Mouse (Mus musculus): ENCODE results near the gene Sec61a2. TPM values are rescaled to one million over a fixed set of nuclear protein-coding genes. Genes with fewer than 3 reads are reported as not detected.

Sec61a2 gene
- 48.0 and 48.3 TPM in 2 replicates for polyA plus RNA-seq (2015; fragmentation: Nextera tagmentation; extraction: Ambion mirVana)

- peak within 1 kb of the TSS; percentile 73 for H3K27ac ChIP-seq (ENCODE audit: low read length)
- H3K4me3 ChIP-seq (ENCODE audit: low read length): peak within 1 kb of the TSS; percentile 73
- under 1% methylated on average over 62 of the region's 62 CpGs for WGBS
These were observed at the start of gene Sec61a2 for GRCm38 (mm10) chr2:5894843-5895570. Sec61a2 (minus strand) TSS chr2:5895432.

GRCm38 (mm10) chr2:5943071-5943470, 47.8 kb upstream of the Sec61a2 start:
- no peak overlapping the region for H3K27ac ChIP-seq (ENCODE audit: low read length)
- H3K4me1 ChIP-seq (ENCODE audit: control insufficient read depth, insufficient read depth, low read length): no peaks in the 10 kb centered on the region
- H3K4me3 ChIP-seq (ENCODE audit: low read length): peak overlapping the region; percentile 68
- 29% methylated on average over 4 of the region's 4 CpGs for whole genome bisulfite sequencing
- ATAC-seq (replicated peaks; ENCODE audit: extremely low read depth, insufficient read depth, low FRiP score): no peak
- no peaks in the 10 kb centered on the region for H3K27me3 ChIP-seq (ENCODE audit: control insufficient read depth, insufficient read depth, low read length)
- H3K9ac ChIP-seq (ENCODE audit: low read length): peak overlapping the region; percentile 77
- H3K9me3 ChIP-seq (replicated peaks; ENCODE audit: control insufficient read depth, low read length): no peaks in the 10 kb centered on the region
- peak overlapping the region; percentile 94 for H3K4me2 ChIP-seq (ENCODE audit: low read depth, low read length)
- H3K36me3 ChIP-seq (ENCODE audit: control insufficient read depth, insufficient read depth): no peaks in the 10 kb centered on the region

More at GRCm38 (mm10) chr2:5894843-5895570, at the start of gene Sec61a2:
- Histone ChIP-seq H3K36me3 (ENCODE audit: control insufficient read depth, insufficient read depth) (0 out of 2 replicates have a peak, but pooled peaks cover 2% of the 10 kb centered on the region), H3K9me3 (replicated peaks; ENCODE audit: control insufficient read depth, low read length) (no peaks in the 10 kb centered on the region), H3K9ac (ENCODE audit: low read length) (peak within 1 kb of the TSS; percentile 88), H3K4me1 (ENCODE audit: control insufficient read depth, insufficient read depth, low read length) (peaks cover 6% of the 10 kb centered on the region; the same call in 1 of the 2 replicates), H3K4me2 (ENCODE audit: low read depth, low read length) (peak within 1 kb of the TSS; percentile 64), H3K27me3 (ENCODE audit: control insufficient read depth, insufficient read depth, low read length) (no peaks in the 10 kb centered on the region)
- ATAC-seq (replicated peaks; ENCODE audit: extremely low read depth, insufficient read depth, low FRiP score): peak; percentile 100

GRCm38 (mm10) chr2:5942416-5943032, 47.3 kb upstream of the Sec61a2 start, which contains the start of gene Dhtkd1:
Dhtkd1 (minus strand) TSS chr2:5942792.
- Histone ChIP-seq H3K9ac (ENCODE audit: low read length) (peak within 1 kb of the TSS; percentile 77), H3K27me3 (ENCODE audit: control insufficient read depth, insufficient read depth, low read length) (no peaks in the 10 kb centered on the region), H3K4me2 (ENCODE audit: low read depth, low read length) (peak within 1 kb of the TSS; percentile 94), H3K36me3 (ENCODE audit: control insufficient read depth, insufficient read depth) (no peaks in the 10 kb centered on the region), H3K4me3 (ENCODE audit: low read length) (peak within 1 kb of the TSS; percentile 68), H3K27ac (ENCODE audit: low read length) (no peak within 1 kb of the TSS), H3K9me3 (replicated peaks; ENCODE audit: control insufficient read depth, low read length) (no peaks in the 10 kb centered on the region), H3K4me1 (ENCODE audit: control insufficient read depth, insufficient read depth, low read length) (no peaks in the 10 kb centered on the region)
- ATAC-seq (replicated peaks; ENCODE audit: extremely low read depth, insufficient read depth, low FRiP score): peak; percentile 95
- under 1% methylated on average over 36 of the region's 36 CpGs for WGBS

GRCm38 (mm10) chr2:5941861-5942415, 46.7 kb upstream of the Sec61a2 start:
- H3K36me3 ChIP-seq (ENCODE audit: control insufficient read depth, insufficient read depth): no peaks in the 10 kb centered on the region
- peak overlapping the region; percentile 77 for H3K9ac ChIP-seq (ENCODE audit: low read length)
- H3K4me1 ChIP-seq (ENCODE audit: control insufficient read depth, insufficient read depth, low read length): no peaks in the 10 kb centered on the region
- H3K4me2 ChIP-seq (ENCODE audit: low read depth, low read length): peak overlapping the region; percentile 94
- H3K27ac ChIP-seq (ENCODE audit: low read length): no peak overlapping the region
- 58% methylated on average over 11 of the region's 11 CpGs for WGBS
- no peak for ATAC-seq (replicated peaks; ENCODE audit: extremely low read depth, insufficient read depth, low FRiP score)
- H3K27me3 ChIP-seq (ENCODE audit: control insufficient read depth, insufficient read depth, low read length): no peaks in the 10 kb centered on the region
- H3K9me3 ChIP-seq (replicated peaks; ENCODE audit: control insufficient read depth, low read length): no peaks in the 10 kb centered on the region
- peak overlapping the region; percentile 68 for H3K4me3 ChIP-seq (ENCODE audit: low read length)

GRCm38 (mm10) chr2:5940936-5941335, 45.7 kb upstream of the Sec61a2 start:
- WGBS: 90% methylated on average over 9 of the region's 9 CpGs
- H3K27ac ChIP-seq (ENCODE audit: low read length): no peak overlapping the region
- no peaks in the 10 kb centered on the region for H3K9me3 ChIP-seq (replicated peaks; ENCODE audit: control insufficient read depth, low read length)
- H3K4me3 ChIP-seq (ENCODE audit: low read length): no peak overlapping the region
- no peak for ATAC-seq (replicated peaks; ENCODE audit: extremely low read depth, insufficient read depth, low FRiP score)
- no peaks in the 10 kb centered on the region for H3K4me1 ChIP-seq (ENCODE audit: control insufficient read depth, insufficient read depth, low read length)
- no peaks in the 10 kb centered on the region for H3K27me3 ChIP-seq (ENCODE audit: control insufficient read depth, insufficient read depth, low read length)
- no peak overlapping the region for H3K4me2 ChIP-seq (ENCODE audit: low read depth, low read length)
- no peak overlapping the region for H3K9ac ChIP-seq (ENCODE audit: low read length)
- H3K36me3 ChIP-seq (ENCODE audit: control insufficient read depth, insufficient read depth): no peaks in the 10 kb centered on the region

- 87% methylated on average over 14 of the region's 14 CpGs for WGBS
- Histone ChIP-seq H3K9me3 (replicated peaks; ENCODE audit: control insufficient read depth, low read length) (no peaks in the 10 kb centered on the region), H3K27ac (ENCODE audit: low read length) (no peak overlapping the region), H3K4me3 (ENCODE audit: low read length) (no peak overlapping the region), H3K27me3 (ENCODE audit: control insufficient read depth, insufficient read depth, low read length) (no peaks in the 10 kb centered on the region), H3K4me2 (ENCODE audit: low read depth, low read length) (no peak overlapping the region), H3K4me1 (ENCODE audit: control insufficient read depth, insufficient read depth, low read length) (no peaks in the 10 kb centered on the region), H3K9ac (ENCODE audit: low read length) (no peak overlapping the region), H3K36me3 (ENCODE audit: control insufficient read depth, insufficient read depth) (no peaks in the 10 kb centered on the region)
- no peak for ATAC-seq (replicated peaks; ENCODE audit: extremely low read depth, insufficient read depth, low FRiP score)
These were observed 44.7 kb upstream of the Sec61a2 start for GRCm38 (mm10) chr2:5939911-5940310.

- H3K4me2 ChIP-seq (ENCODE audit: low read depth, low read length): no peak overlapping the region
- H3K36me3 ChIP-seq (ENCODE audit: control insufficient read depth, insufficient read depth): no peaks in the 10 kb centered on the region
- no peak overlapping the region for H3K9ac ChIP-seq (ENCODE audit: low read length)
- no peaks in the 10 kb centered on the region for H3K27me3 ChIP-seq (ENCODE audit: control insufficient read depth, insufficient read depth, low read length)
- no peak for ATAC-seq (replicated peaks; ENCODE audit: extremely low read depth, insufficient read depth, low FRiP score)
- H3K27ac ChIP-seq (ENCODE audit: low read length): no peak overlapping the region
- no peaks in the 10 kb centered on the region for H3K9me3 ChIP-seq (replicated peaks; ENCODE audit: control insufficient read depth, low read length)
- no peak overlapping the region for H3K4me3 ChIP-seq (ENCODE audit: low read length)
- WGBS: 81% methylated on average over 3 of the region's 3 CpGs
- H3K4me1 ChIP-seq (ENCODE audit: control insufficient read depth, insufficient read depth, low read length): no peaks in the 10 kb centered on the region
These were observed 44.1 kb upstream of the Sec61a2 start for GRCm38 (mm10) chr2:5939319-5939718.

- Histone ChIP-seq H3K4me3 (ENCODE audit: low read length) (no peak overlapping the region), H3K9ac (ENCODE audit: low read length) (no peak overlapping the region), H3K4me1 (ENCODE audit: control insufficient read depth, insufficient read depth, low read length) (no peaks in the 10 kb centered on the region), H3K27me3 (ENCODE audit: control insufficient read depth, insufficient read depth, low read length) (no peaks in the 10 kb centered on the region), H3K9me3 (replicated peaks; ENCODE audit: control insufficient read depth, low read length) (no peaks in the 10 kb centered on the region), H3K36me3 (ENCODE audit: control insufficient read depth, insufficient read depth) (no peaks in the 10 kb centered on the region), H3K27ac (ENCODE audit: low read length) (no peak overlapping the region), H3K4me2 (ENCODE audit: low read depth, low read length) (no peak overlapping the region)
- WGBS: 81% methylated on average over 4 of the region's 4 CpGs
- no peak for ATAC-seq (replicated peaks; ENCODE audit: extremely low read depth, insufficient read depth, low FRiP score)
These were observed 41.3 kb upstream of the Sec61a2 start for GRCm38 (mm10) chr2:5936550-5936949.

GRCm38 (mm10) chr2:5936068-5936467, 40.8 kb upstream of the Sec61a2 start:
- Histone ChIP-seq H3K9me3 (replicated peaks; ENCODE audit: control insufficient read depth, low read length) (no peaks in the 10 kb centered on the region), H3K9ac (ENCODE audit: low read length) (no peak overlapping the region), H3K4me1 (ENCODE audit: control insufficient read depth, insufficient read depth, low read length) (no peaks in the 10 kb centered on the region), H3K36me3 (ENCODE audit: control insufficient read depth, insufficient read depth) (no peaks in the 10 kb centered on the region), H3K27me3 (ENCODE audit: control insufficient read depth, insufficient read depth, low read length) (no peaks in the 10 kb centered on the region), H3K27ac (ENCODE audit: low read length) (no peak overlapping the region), H3K4me2 (ENCODE audit: low read depth, low read length) (no peak overlapping the region), H3K4me3 (ENCODE audit: low read length) (no peak overlapping the region)
- 72% methylated on average over 6 of the region's 6 CpGs for WGBS
- no peak for ATAC-seq (replicated peaks; ENCODE audit: extremely low read depth, insufficient read depth, low FRiP score)
